Mouse (Mus musculus) right cerebral cortex, adult 2 months (tissue): Measurements from ENCODE around the gene Esyt3.

ENCODE experiments used
- DNase-seq, 2 experiments: peaks; one replicate each; pipeline ENCODE4 v3.0.0; 2021 to 2022; ENCODE audit warnings: low spot score in 2 of 2

Esyt3 gene

GRCm38 (mm10) chr9:99354796-99355195 is 3.6 kb downstream of the Esyt3 start:
- no peak for DNase-seq

- no peak for DNase-seq
These were observed 5.0 kb downstream of the Esyt3 start for GRCm38 (mm10) chr9:99353390-99353789.

- DNase-seq = no peak
These were observed 5.4 kb downstream of the Esyt3 start for GRCm38 (mm10) chr9:99352964-99353363.

- peak; percentile 68 to 75 for DNase-seq
These were observed 13.0 kb downstream of the Esyt3 start for GRCm38 (mm10) chr9:99345351-99345792.

- DNase-seq = no peak
These were observed 16.8 kb downstream of the Esyt3 start for GRCm38 (mm10) chr9:99341600-99341999.

- DNase-seq = no peak
These were observed 18.2 kb downstream of the Esyt3 start for GRCm38 (mm10) chr9:99340126-99340525.

GRCm38 (mm10) chr9:99339182-99339581 is 19.2 kb downstream of the Esyt3 start:
- no peak for DNase-seq

GRCm38 (mm10) chr9:99338293-99338692 is 20.1 kb downstream of the Esyt3 start:
- no peak for DNase-seq

GRCm38 (mm10) chr9:99336538-99336937 is 21.8 kb downstream of the Esyt3 start:
- no peak for DNase-seq

GRCm38 (mm10) chr9:99326881-99327280 is 31.5 kb downstream of the Esyt3 start:
- no peak for DNase-seq

- DNase-seq = no peak
These were observed 32.4 kb downstream of the Esyt3 start for GRCm38 (mm10) chr9:99325961-99326360.

- no peak for DNase-seq
These were observed 33.0 kb downstream of the Esyt3 start for GRCm38 (mm10) chr9:99325208-99325929.

- DNase-seq = no peak
These were observed 38.4 kb downstream of the Esyt3 start for GRCm38 (mm10) chr9:99320006-99320405.

GRCm38 (mm10) chr9:99319343-99319951 is 38.9 kb downstream of the Esyt3 start:
- no peak for DNase-seq

- no peak for DNase-seq
These were observed 52.1 kb downstream of the Esyt3 start for GRCm38 (mm10) chr9:99306226-99306625.

GRCm38 (mm10) chr9:99304296-99304695 is 54.1 kb downstream of the Esyt3 start:
- DNase-seq = no peak
